Mouse (Mus musculus) lung, postnatal 0 days (tissue): Measurements from ENCODE around the gene Txndc9. TPM values are rescaled to one million over a fixed set of nuclear protein-coding genes. Genes with fewer than 3 reads are reported as not detected.
A peak's percentile ranks its signal among the peaks of the same experiment; 100 is the strongest.

ENCODE experiments used
- ATAC-seq: fragments of 200-750 bp; cut with Nextera tagmentation; 2 replicates; pipeline ENCODE4 v1.8.0; 2017; ENCODE audit warnings: moderate library complexity
- DNase-seq: peaks from one replicate; pipeline ENCODE4 v3.0.0-alpha.2; 2016; ENCODE audit warnings: low spot score
- H3K27ac ChIP-seq: fragments of 300-500 bp; sonication (generic); 2 replicates; pipeline ENCODE4 v1.5.1; 2014; ENCODE audit warnings: antibody characterized with exemption, mild to moderate bottlenecking, low read length, mixed read lengths
- H3K27me3 ChIP-seq: fragments of 300-500 bp; sonication (generic); replicated peaks from 2 replicates; pipeline ENCODE4 v1.6.1; 2014; ENCODE audit warnings: low read length, mixed read lengths; ENCODE audit not compliant: insufficient read depth
- H3K36me3 ChIP-seq: fragments of 300-500 bp; sonication (generic); 2 replicates; pipeline ENCODE4 v1.6.1; 2014; ENCODE audit warnings: low read length, mixed read lengths; ENCODE audit not compliant: insufficient read depth
- H3K4me1 ChIP-seq: fragments of 300-500 bp; sonication (generic); 2 replicates; pipeline ENCODE4 v1.6.1; 2014; ENCODE audit warnings: antibody characterized with exemption, low read depth, low read length, mixed read lengths; ENCODE audit not compliant: insufficient read depth
- H3K4me2 ChIP-seq: fragments of 300-500 bp; sonication (generic); replicated peaks from 2 replicates; pipeline ENCODE4 v1.6.1; 2014; ENCODE audit warnings: low read depth, mild to moderate bottlenecking, low read length, moderate library complexity, mixed read lengths
- H3K4me3 ChIP-seq: fragments of 300-500 bp; sonication (generic); 2 replicates; pipeline ENCODE4 v1.5.1; 2014; ENCODE audit warnings: low read depth, low read length
- H3K9ac ChIP-seq: fragments of 300-500 bp; sonication (generic); replicated peaks from 2 replicates; pipeline ENCODE4 v1.6.1; 2014; ENCODE audit warnings: low read depth, mild to moderate bottlenecking
- H3K9me3 ChIP-seq: fragments of 300-500 bp; sonication (generic); 2 replicates; pipeline ENCODE4 v1.6.1; 2016; ENCODE audit warnings: low read length, mixed read lengths
- CTCF ChIP-seq: IDR thresholded peaks from 2 replicates; pipeline ENCODE4 v1.5.1; 2016; ENCODE audit warnings: antibody characterized with exemption, mild to moderate bottlenecking
- EP300 ChIP-seq: IDR thresholded peaks from 2 replicates; pipeline ENCODE4 v1.6.1; 2016; ENCODE audit warnings: antibody characterized with exemption, mild to moderate bottlenecking, control low read depth
- WGBS: fragments of 180-500 bp; shearing (Covaris S2); extraction: QIAGEN DNeasy Blood & Tissue Kit; methylation state at CpG from one replicate; pipeline ENCODE4 v1.1.7; 2014; 5-methylcytosine and 5-hydroxymethylcytosine counted together
- polyA plus RNA-seq: library from polyadenylated mRNA; unstranded; fragments of >200 nt; fragmentation: Nextera tagmentation; extraction: Ambion mirVana; gene quantifications from 2 replicates; pipeline ENCODE4 v1.2.1, GENCODE M21; 2015

Gene Txndc9
- polyA plus RNA-seq, 1 experiment from 2014 or later = 93.3 TPM

- Histone ChIP-seq H3K4me3 (no peak overlapping the region), H3K27ac (no peak overlapping the region), H3K4me2 (no peak overlapping the region), H3K4me1 (no peaks in the 10 kb centered on the region), H3K9me3 (no peaks in the 10 kb centered on the region), H3K27me3 (no peaks in the 10 kb centered on the region), H3K9ac (no peak overlapping the region), H3K36me3 (no peaks in the 10 kb centered on the region)
- DNase-seq = no peak
- TF ChIP-seq EP300 = no peak
- no peak for TF ChIP-seq CTCF
- 95% methylated on average over 2 of the region's 2 CpGs for WGBS
- ATAC-seq = no peak
Measured at GRCm38 (mm10) chr1:38014551-38015203, 17.0 kb upstream of the Txndc9 start.

- H3K4me2 ChIP-seq = no peak overlapping the region
- no peak overlapping the region for H3K27ac ChIP-seq
- no peaks in the 10 kb centered on the region for H3K36me3 ChIP-seq
- H3K4me1 ChIP-seq = no peaks in the 10 kb centered on the region
- ATAC-seq (no peak), DNase-seq (no peak)
- H3K9ac ChIP-seq = no peak overlapping the region
- no peak for TF ChIP-seq EP300
- TF ChIP-seq CTCF = no peak
- H3K9me3 ChIP-seq = no peaks in the 10 kb centered on the region
- no peaks in the 10 kb centered on the region for H3K27me3 ChIP-seq
- no peak overlapping the region for H3K4me3 ChIP-seq
Measured at GRCm38 (mm10) chr1:38012509-38012908, 14.8 kb upstream of the Txndc9 start.

GRCm38 (mm10) chr1:38012104-38012503, 14.4 kb upstream of the Txndc9 start:
- H3K36me3 ChIP-seq = no peaks in the 10 kb centered on the region
- no peak overlapping the region for H3K27ac ChIP-seq
- no peak overlapping the region for H3K4me3 ChIP-seq
- peak; percentile 8 for DNase-seq
- no peaks in the 10 kb centered on the region for H3K4me1 ChIP-seq
- 76% methylated on average over 3 of the region's 3 CpGs for WGBS
- H3K27me3 ChIP-seq = no peaks in the 10 kb centered on the region
- H3K9me3 ChIP-seq = no peaks in the 10 kb centered on the region
- no peak overlapping the region for H3K9ac ChIP-seq
- no peak for ATAC-seq
- TF ChIP-seq CTCF (no peak), EP300 (no peak)
- H3K4me2 ChIP-seq = no peak overlapping the region

- H3K36me3 ChIP-seq = no peaks in the 10 kb centered on the region
- H3K9me3 ChIP-seq = no peaks in the 10 kb centered on the region
- no peak overlapping the region for H3K9ac ChIP-seq
- H3K27me3 ChIP-seq = no peaks in the 10 kb centered on the region
- H3K27ac ChIP-seq = no peak overlapping the region
- 87% methylated on average over 6 of the region's 6 CpGs for WGBS
- no peak for DNase-seq
- H3K4me3 ChIP-seq = no peak overlapping the region
- no peak for ATAC-seq
- TF ChIP-seq CTCF (no peak), EP300 (no peak)
- no peak overlapping the region for H3K4me2 ChIP-seq
- H3K4me1 ChIP-seq = no peaks in the 10 kb centered on the region
Measured at GRCm38 (mm10) chr1:38011647-38012046, 14.0 kb upstream of the Txndc9 start.

GRCm38 (mm10) chr1:38006741-38007140, 9.0 kb upstream of the Txndc9 start:
- TF ChIP-seq EP300 (no peak), CTCF (no peak)
- WGBS = 64% methylated on average over 3 of the region's 3 CpGs
- Histone ChIP-seq H3K4me2 (no peak overlapping the region), H3K9me3 (no peaks in the 10 kb centered on the region), H3K36me3 (no peaks in the 10 kb centered on the region), H3K4me3 (no peak overlapping the region), H3K9ac (no peak overlapping the region), H3K27ac (no peak overlapping the region), H3K27me3 (no peaks in the 10 kb centered on the region), H3K4me1 (no peaks in the 10 kb centered on the region)
- DNase-seq = no peak
- no peak for ATAC-seq

- H3K27me3 ChIP-seq = no peaks in the 10 kb centered on the region
- 81% methylated on average over 3 of the region's 3 CpGs for WGBS
- no peak overlapping the region for H3K4me2 ChIP-seq
- H3K27ac ChIP-seq = no peak overlapping the region
- DNase-seq = no peak
- no peak overlapping the region for H3K9ac ChIP-seq
- no peak for ATAC-seq
- no peaks in the 10 kb centered on the region for H3K36me3 ChIP-seq
- H3K4me1 ChIP-seq = no peaks in the 10 kb centered on the region
- no peak overlapping the region for H3K4me3 ChIP-seq
- TF ChIP-seq CTCF = no peak
- no peak for TF ChIP-seq EP300
- H3K9me3 ChIP-seq = no peaks in the 10 kb centered on the region
Measured at GRCm38 (mm10) chr1:38003046-38003445, 5.4 kb upstream of the Txndc9 start.

- Histone ChIP-seq H3K9ac (no peak overlapping the region), H3K4me1 (no peaks in the 10 kb centered on the region), H3K4me2 (no peak overlapping the region), H3K9me3 (no peaks in the 10 kb centered on the region), H3K4me3 (no peak overlapping the region), H3K27me3 (no peaks in the 10 kb centered on the region), H3K27ac (no peak overlapping the region), H3K36me3 (no peaks in the 10 kb centered on the region)
- no peak for DNase-seq
- ATAC-seq = no peak
- TF ChIP-seq CTCF = no peak
- no peak for TF ChIP-seq EP300
- 94% methylated on average over 9 of the region's 9 CpGs for WGBS
Measured at GRCm38 (mm10) chr1:38001956-38002355, 4.3 kb upstream of the Txndc9 start.
